Mouse (Mus musculus) liver, embryonic 15.5 days (tissue): Measurements from ENCODE around the gene Ccdc162. TPM values are rescaled to one million over a fixed set of nuclear protein-coding genes. Genes with fewer than 3 reads are reported as not detected.
A peak's percentile ranks its signal among the peaks of the same experiment; 100 is the strongest.

Source experiments
- ATAC-seq: fragments of 200-750 bp; cut with Nextera tagmentation; 2 replicates; pipeline ENCODE4 v1.8.0; 2017; ENCODE audit warnings: moderate number of reproducible peaks, mild to moderate bottlenecking, moderate library complexity; ENCODE audit not compliant: insufficient read depth
- H3K27ac ChIP-seq: fragments of 300-500 bp; sonication (generic); replicated peaks from 2 replicates; pipeline ENCODE4 v1.5.1; 2015; ENCODE audit warnings: mild to moderate bottlenecking, inconsistent platforms
- H3K27me3 ChIP-seq: fragments of 300-500 bp; sonication (generic); 2 replicates; pipeline ENCODE4 v1.6.1; 2015; ENCODE audit warnings: mild to moderate bottlenecking, inconsistent platforms
- H3K36me3 ChIP-seq: fragments of 300-500 bp; sonication (generic); replicated peaks from 2 replicates; pipeline ENCODE4 v1.6.1; 2015; ENCODE audit warnings: moderate library complexity, mild to moderate bottlenecking, inconsistent platforms
- H3K4me1 ChIP-seq: fragments of 300-500 bp; sonication (generic); replicated peaks from 2 replicates; pipeline ENCODE4 v1.6.1; 2015; ENCODE audit warnings: inconsistent platforms
- H3K4me2 ChIP-seq: fragments of 300-500 bp; sonication (generic); 2 replicates; pipeline ENCODE4 v1.6.1; 2015; ENCODE audit warnings: moderate library complexity, mild to moderate bottlenecking, inconsistent platforms
- H3K4me3 ChIP-seq: fragments of 300-500 bp; sonication (generic); replicated peaks from 2 replicates; pipeline ENCODE4 v1.5.1; 2015; ENCODE audit warnings: mild to moderate bottlenecking, inconsistent platforms
- H3K9ac ChIP-seq: fragments of 300-500 bp; sonication (generic); 2 replicates; pipeline ENCODE4 v1.6.1; 2015; ENCODE audit warnings: moderate library complexity, mild to moderate bottlenecking, inconsistent platforms
- H3K9me3 ChIP-seq: fragments of 300-500 bp; sonication (generic); replicated peaks from 2 replicates; pipeline ENCODE4 v1.6.1; 2016; ENCODE audit warnings: inconsistent platforms
- WGBS: fragments of 180-500 bp; shearing (Covaris S2); methylation state at CpG from one replicate; pipeline ENCODE4 v1.1.7; 2015; ENCODE audit warnings: mixed read lengths; ENCODE audit not compliant: insufficient replicate concordance; 5-methylcytosine and 5-hydroxymethylcytosine counted together
- polyA plus RNA-seq: library from polyadenylated mRNA; unstranded; fragments of >200 nt; fragmentation: Nextera tagmentation; extraction: Ambion mirVana; gene quantifications from 2 replicates; pipeline ENCODE4 v1.2.1, GENCODE M21; 2015

The Ccdc162 gene
- polyA plus RNA-seq, 1 experiment from 2014 or later, result not detected

DNA sequence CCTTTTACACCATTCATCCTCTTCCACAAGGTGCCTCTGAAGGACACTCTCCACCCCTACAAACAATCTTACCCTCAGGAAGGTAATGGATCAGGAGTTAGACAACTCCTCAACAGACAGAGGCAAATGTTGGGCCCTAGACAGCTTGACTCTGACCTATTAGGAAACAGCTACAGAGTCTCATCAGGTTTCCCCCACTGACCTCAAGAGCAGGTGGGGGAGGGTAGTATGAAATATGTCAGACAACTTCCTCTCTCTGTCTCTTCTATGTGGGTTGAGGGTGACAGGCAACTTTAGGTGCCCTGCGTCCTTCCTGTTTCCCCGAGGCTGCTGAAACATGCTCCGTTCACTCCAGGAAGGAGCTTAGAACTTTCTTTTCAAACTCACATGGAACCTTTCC lies 120.9 kb downstream of the Ccdc162 start:
- Histone ChIP-seq H3K36me3 (no peaks in the 10 kb centered on the region), H3K4me2 (no peak overlapping the region), H3K4me3 (no peak overlapping the region), H3K27ac (no peak overlapping the region), H3K9ac (no peak overlapping the region), H3K27me3 (no peaks in the 10 kb centered on the region), H3K4me1 (peaks cover 15% of the 10 kb centered on the region), H3K9me3 (no peaks in the 10 kb centered on the region)
- 0 out of 2 replicates have a peak, but pooled peaks have one; percentile 15 for ATAC-seq
- 19% methylated on average over 3 of the region's 3 CpGs for WGBS

DNA sequence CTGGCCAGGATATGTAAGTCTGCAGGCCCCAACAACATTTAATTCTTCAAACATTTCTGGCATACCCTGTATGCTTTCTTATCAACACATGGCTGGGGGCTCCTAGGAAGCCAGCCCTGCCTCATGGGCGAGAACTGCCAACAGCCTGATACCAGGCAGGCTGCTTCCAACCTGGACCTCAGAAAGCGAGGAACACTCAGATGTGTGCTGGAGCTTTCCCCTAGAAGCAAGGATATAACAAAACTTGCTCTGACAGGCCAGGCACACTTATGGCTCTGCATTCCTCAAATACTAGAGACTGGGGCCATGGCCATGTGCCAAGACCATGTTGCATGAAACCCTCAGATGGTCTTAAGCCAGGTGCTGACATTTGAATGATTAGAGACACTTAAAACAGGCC lies 121.5 kb downstream of the Ccdc162 start:
- no peak overlapping the region for H3K9ac ChIP-seq
- 30% methylated on average over 2 of the region's 2 CpGs for WGBS
- no peak overlapping the region for H3K4me3 ChIP-seq
- no peaks in the 10 kb centered on the region for H3K27me3 ChIP-seq
- H3K27ac ChIP-seq, result 0 out of 2 replicates have a peak overlapping the region, but pooled peaks have one; percentile 29
- no peak for ATAC-seq
- peaks cover 15% of the 10 kb centered on the region for H3K4me1 ChIP-seq
- H3K9me3 ChIP-seq, result no peaks in the 10 kb centered on the region
- no peaks in the 10 kb centered on the region for H3K36me3 ChIP-seq
- no peak overlapping the region for H3K4me2 ChIP-seq

- H3K9me3 ChIP-seq, result no peaks in the 10 kb centered on the region
- no peak overlapping the region for H3K4me2 ChIP-seq
- peaks cover 14% of the 10 kb centered on the region for H3K4me1 ChIP-seq
- H3K27ac ChIP-seq, result no peak overlapping the region
- no peaks in the 10 kb centered on the region for H3K27me3 ChIP-seq
- ATAC-seq, result no peak
- WGBS, result 47% methylated on average over 8 of the region's 8 CpGs
- no peaks in the 10 kb centered on the region for H3K36me3 ChIP-seq
- H3K9ac ChIP-seq, result no peak overlapping the region
- H3K4me3 ChIP-seq, result no peak overlapping the region
Measured at GRCm38 (mm10) chr10:41594433-41594832, 122.0 kb downstream of the Ccdc162 start.

GRCm38 (mm10) chr10:41588616-41589015 lies 127.8 kb downstream of the Ccdc162 start:
- no peak overlapping the region for H3K27ac ChIP-seq
- peak; percentile 65 for ATAC-seq

GRCm38 (mm10) chr10:41586947-41587852 lies 129.2 kb downstream of the Ccdc162 start:
- no peak overlapping the region for H3K9ac ChIP-seq

More at GRCm38 (mm10) chr10:41588616-41589015, 127.8 kb downstream of the Ccdc162 start:
- Histone ChIP-seq H3K4me2 (no peak overlapping the region), H3K9ac (no peak overlapping the region), H3K27me3 (no peaks in the 10 kb centered on the region), H3K9me3 (no peaks in the 10 kb centered on the region), H3K4me1 (0 out of 2 replicates have a peak, but pooled peaks cover 2% of the 10 kb centered on the region), H3K36me3 (no peaks in the 10 kb centered on the region), H3K4me3 (no peak overlapping the region)
- 65% methylated on average over 2 of the region's 2 CpGs for WGBS

DNA sequence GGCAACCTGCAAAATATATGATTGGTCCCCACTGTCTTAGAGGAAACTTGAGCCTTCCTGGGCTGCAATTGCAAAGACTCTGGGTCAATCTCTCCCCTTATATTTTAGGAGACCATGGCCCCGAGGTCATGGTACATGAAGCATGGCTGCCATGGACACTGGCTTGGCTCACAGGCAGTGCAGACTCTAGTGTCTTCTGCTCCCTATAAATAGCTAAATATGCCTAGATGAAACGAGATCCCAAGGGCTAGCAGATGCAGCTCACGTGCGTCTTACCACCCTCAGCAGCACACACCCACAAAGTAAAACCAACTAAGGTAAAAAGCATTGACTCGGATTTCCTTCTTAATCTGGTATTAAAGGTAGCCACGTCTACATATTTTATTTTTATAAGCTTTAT lies 133.1 kb downstream of the Ccdc162 start:
- Histone ChIP-seq H3K9ac (no peak overlapping the region), H3K27ac (no peak overlapping the region)

More at GRCm38 (mm10) chr10:41586947-41587852, 129.2 kb downstream of the Ccdc162 start:
- no peaks in the 10 kb centered on the region for H3K36me3 ChIP-seq
- 64% methylated on average over 18 of the region's 18 CpGs for WGBS
- no peaks in the 10 kb centered on the region for H3K27me3 ChIP-seq
- 0 out of 2 replicates have a peak, but pooled peaks cover 2% of the 10 kb centered on the region for H3K4me1 ChIP-seq
- H3K4me2 ChIP-seq, result no peak overlapping the region
- no peaks in the 10 kb centered on the region for H3K9me3 ChIP-seq
- H3K4me3 ChIP-seq, result no peak overlapping the region
- no peak for ATAC-seq
- H3K27ac ChIP-seq, result no peak overlapping the region

DNA sequence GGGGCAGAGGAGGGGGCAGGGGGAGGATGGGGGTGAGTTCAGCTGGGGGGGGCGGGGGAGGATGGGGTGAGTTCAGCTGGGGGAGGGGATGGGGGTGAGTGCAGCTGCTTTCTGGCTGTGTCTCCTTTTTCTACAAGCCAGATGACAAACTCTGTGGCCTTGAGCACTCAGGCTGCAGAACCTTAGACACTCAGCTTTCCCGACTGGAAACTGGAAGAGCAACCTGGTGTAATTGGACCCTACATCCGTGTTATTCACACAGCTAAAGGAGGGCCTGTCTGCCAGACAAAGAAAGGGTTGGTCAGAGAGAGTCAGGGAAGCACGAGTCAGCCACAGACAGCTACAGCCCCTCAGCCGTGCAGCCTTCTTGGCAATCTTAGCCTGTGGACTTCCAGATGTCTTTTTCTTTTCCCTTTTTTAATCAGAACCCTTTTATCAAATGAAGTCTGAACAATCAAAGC lies 133.5 kb downstream of the Ccdc162 start:
- H3K27ac ChIP-seq, result no peak overlapping the region
- no peaks in the 10 kb centered on the region for H3K36me3 ChIP-seq
- no peaks in the 10 kb centered on the region for H3K9me3 ChIP-seq
- H3K9ac ChIP-seq, result no peak overlapping the region
- no peak overlapping the region for H3K4me3 ChIP-seq
- H3K4me2 ChIP-seq, result no peak overlapping the region
- H3K4me1 ChIP-seq, result 0 out of 2 replicates have a peak, but pooled peaks cover 2% of the 10 kb centered on the region
- ATAC-seq, result no peak
- WGBS, result 22% methylated on average over 5 of the region's 5 CpGs
- H3K27me3 ChIP-seq, result no peaks in the 10 kb centered on the region

More for the DNA sequence above, 133.1 kb downstream of the Ccdc162 start:
- WGBS, result 52% methylated on average over 6 of the region's 6 CpGs
- Histone ChIP-seq H3K4me1 (0 out of 2 replicates have a peak, but pooled peaks cover 2% of the 10 kb centered on the region), H3K4me2 (no peak overlapping the region), H3K27me3 (no peaks in the 10 kb centered on the region), H3K9me3 (no peaks in the 10 kb centered on the region), H3K4me3 (no peak overlapping the region), H3K36me3 (no peaks in the 10 kb centered on the region)
- no peak for ATAC-seq

DNA sequence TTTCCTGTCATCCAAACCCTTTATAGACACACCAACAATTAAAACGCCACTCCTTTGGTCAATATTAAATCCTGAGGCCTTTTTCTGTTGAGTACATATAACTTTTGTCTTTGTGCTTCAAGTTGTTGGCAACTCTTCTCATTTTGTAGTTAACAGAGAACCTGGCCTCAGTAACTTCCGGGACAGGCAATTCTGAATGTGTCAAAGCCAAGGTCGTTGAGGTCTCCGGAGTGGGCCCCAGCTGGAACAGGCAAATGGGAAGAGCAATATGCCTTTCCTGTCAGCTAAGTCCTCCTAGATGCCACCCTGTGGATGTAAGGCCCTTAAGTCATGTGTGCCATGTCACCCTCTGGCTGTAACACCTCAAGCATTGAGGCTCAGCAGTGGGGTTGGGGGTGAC lies 136.0 kb downstream of the Ccdc162 start:
- Histone ChIP-seq H3K4me2 (no peak overlapping the region), H3K27ac (no peak overlapping the region), H3K27me3 (no peaks in the 10 kb centered on the region), H3K4me3 (no peak overlapping the region), H3K36me3 (no peaks in the 10 kb centered on the region), H3K9me3 (no peaks in the 10 kb centered on the region), H3K4me1 (0 out of 2 replicates have a peak, but pooled peaks cover 2% of the 10 kb centered on the region), H3K9ac (no peak overlapping the region)
- ATAC-seq, result no peak
- whole genome bisulfite sequencing, result 51% methylated on average over 4 of the region's 4 CpGs

GRCm38 (mm10) chr10:41578541-41578940 lies 137.9 kb downstream of the Ccdc162 start:
- no peak for ATAC-seq
- 41% methylated on average over 1 of the region's 1 CpGs for WGBS
- no peak overlapping the region for H3K4me2 ChIP-seq
- H3K27ac ChIP-seq, result no peak overlapping the region
- no peaks in the 10 kb centered on the region for H3K27me3 ChIP-seq
- no peak overlapping the region for H3K4me3 ChIP-seq
- H3K9ac ChIP-seq, result no peak overlapping the region
- no peaks in the 10 kb centered on the region for H3K9me3 ChIP-seq
- H3K36me3 ChIP-seq, result no peaks in the 10 kb centered on the region
- 0 out of 2 replicates have a peak, but pooled peaks cover 4% of the 10 kb centered on the region for H3K4me1 ChIP-seq

GRCm38 (mm10) chr10:41576328-41576833 lies 140.1 kb downstream of the Ccdc162 start:
- 0 out of 2 replicates have a peak, but pooled peaks cover 14% of the 10 kb centered on the region for H3K4me1 ChIP-seq
- no peak for ATAC-seq
- H3K27ac ChIP-seq, result no peak overlapping the region
- H3K9ac ChIP-seq, result no peak overlapping the region
- 63% methylated on average over 7 of the region's 7 CpGs for WGBS
- no peak overlapping the region for H3K4me3 ChIP-seq
- no peaks in the 10 kb centered on the region for H3K36me3 ChIP-seq
- no peak overlapping the region for H3K4me2 ChIP-seq
- no peaks in the 10 kb centered on the region for H3K9me3 ChIP-seq
- H3K27me3 ChIP-seq, result no peaks in the 10 kb centered on the region
